Mouse (Mus musculus): ENCODE data around the gene Lrrc1. TPM values are rescaled to one million over a fixed set of nuclear protein-coding genes. Genes with fewer than 3 reads are reported as not detected.

The Lrrc1 gene
- total RNA-seq, 2 experiments from 2014 or later, result 42.3 to 45.2 TPM

GRCm38 (mm10) chr9:77383951-77384350 lies 160.7 kb downstream of the Lrrc1 start:
- no peak for DNase-seq

GRCm38 (mm10) chr9:77382514-77382913 lies 162.2 kb downstream of the Lrrc1 start:
- no peak for DNase-seq

- peak; percentile 87 for DNase-seq
These were observed 163.1 kb downstream of the Lrrc1 start for GRCm38 (mm10) chr9:77381565-77381964.

Small RNA genes lying within 50 kb of the gene (microRNA-seq; reads per million reads assigned to microRNA genes)
- gene Gm25250, result 0 reads per million in 2 experiments

Other genes starting within 250 kb of the Lrrc1 start
- gene Mlip, start 191.9 kb downstream of the Lrrc1 start, total RNA-seq (2021), result 100 to 1,000 TPM; 159 to 165 TPM
- gene Klhl31, start 91.6 kb upstream of the Lrrc1 start, total RNA-seq (2021), result 10 to 100 TPM; 94.8 to 96.7 TPM
- gene Gclc, start 209.7 kb upstream of the Lrrc1 start, total RNA-seq (2021), result 10 to 100 TPM; 12.0 to 12.4 TPM

All from heart, postnatal 4 days (tissue).